Mouse (Mus musculus): ENCODE data around the gene Rbm20. TPM values are rescaled to one million over a fixed set of nuclear protein-coding genes. Genes with fewer than 3 reads are reported as not detected.
A peak's percentile ranks its signal among the peaks of the same experiment; 100 is the strongest.

Gene Rbm20
- polyA plus RNA-seq, 1 experiment from 2014 or later: 0.95 TPM

DNA sequence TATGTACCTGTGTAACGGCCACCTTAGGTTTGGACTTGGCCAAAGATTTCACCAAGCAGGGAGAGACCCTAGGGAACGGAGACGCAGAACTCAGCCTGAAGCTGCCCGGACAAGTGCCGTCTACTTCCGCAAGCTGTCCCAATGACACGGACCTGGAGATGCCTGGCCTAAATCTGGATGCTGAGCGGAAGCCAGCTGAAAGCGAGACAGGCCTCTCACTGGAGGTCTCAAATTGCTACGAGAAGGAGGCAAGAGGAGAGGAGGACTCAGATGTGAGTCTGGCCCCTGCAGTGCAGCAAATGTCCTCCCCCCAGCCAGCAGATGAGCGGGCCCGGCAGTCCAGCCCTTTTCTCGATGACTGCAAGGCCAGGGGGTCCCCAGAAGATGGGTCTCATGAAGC lies 174.2 kb downstream of the Rbm20 start:
- no peak for ATAC-seq (ENCODE audit: insufficient number of reproducible peaks, insufficient read depth, low FRiP score, low read depth)
- Histone ChIP-seq H3K36me3 (ENCODE audit: control insufficient read depth, insufficient read depth, low read length) (no peaks in the 10 kb centered on the region), H3K27me3 (ENCODE audit: control insufficient read depth, insufficient read depth, low read length) (no peaks in the 10 kb centered on the region), H3K9me3 (ENCODE audit: control insufficient read depth, low read depth, low read length) (no peaks in the 10 kb centered on the region), H3K9ac (replicated peaks; ENCODE audit: low read depth, low read length) (no peak overlapping the region), H3K4me2 (replicated peaks; ENCODE audit: low read depth, low read length) (no peak overlapping the region), H3K27ac (ENCODE audit: low read length) (peak overlapping the region; percentile 57; the same call in 1 of the 2 replicates), H3K4me3 (ENCODE audit: low read depth, low read length) (no peak overlapping the region), H3K4me1 (ENCODE audit: control insufficient read depth, insufficient read depth, low read length) (peaks cover 21% of the 10 kb centered on the region)
- 86% methylated on average over 13 of the region's 13 CpGs for WGBS

DNA sequence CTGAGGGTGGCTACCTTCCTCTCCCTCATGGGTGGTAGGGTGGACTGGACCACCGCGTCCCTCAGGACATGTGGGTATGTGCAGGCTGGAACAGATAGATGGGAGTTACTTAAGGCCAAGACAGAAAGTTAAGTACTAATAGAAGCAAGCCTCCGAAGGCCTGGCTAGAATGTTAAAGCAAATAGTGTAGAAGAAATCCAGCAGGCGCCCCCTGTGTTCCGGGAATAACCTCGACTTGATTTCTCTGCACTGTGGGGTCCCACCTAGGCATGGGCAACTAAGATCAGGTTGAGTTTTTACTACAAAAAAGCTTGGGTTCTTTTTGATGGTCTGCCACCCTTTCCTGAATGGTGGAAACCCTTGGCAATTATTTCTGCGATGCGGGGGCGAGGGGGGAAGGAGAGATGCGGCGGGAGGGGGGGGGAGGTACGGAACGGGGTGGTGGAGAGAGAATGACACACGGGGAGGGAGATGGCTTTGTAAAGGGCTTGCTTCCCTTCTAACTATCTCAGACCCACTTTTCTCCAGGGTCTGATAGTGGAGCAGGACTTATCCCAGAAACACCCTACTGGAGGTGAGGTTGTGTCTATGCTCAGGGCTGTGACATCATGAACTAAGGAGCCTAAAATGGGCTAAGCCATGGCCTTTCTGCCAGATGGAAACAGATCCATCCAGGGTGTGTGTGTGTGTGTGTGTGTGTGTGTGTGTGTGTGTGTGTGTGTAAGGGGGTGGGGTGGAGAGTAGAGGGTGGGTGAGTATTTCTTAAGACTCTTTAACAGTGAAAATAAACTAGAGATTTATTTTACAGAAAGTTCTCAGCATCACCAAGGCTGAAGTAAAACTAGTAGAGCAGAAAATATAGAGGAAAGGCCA lies 175.0 kb downstream of the Rbm20 start:
- no peak overlapping the region for H3K9ac ChIP-seq (replicated peaks; ENCODE audit: low read depth, low read length)
- no peak overlapping the region for H3K4me2 ChIP-seq (replicated peaks; ENCODE audit: low read depth, low read length)
- peak overlapping the region; percentile 57 for H3K27ac ChIP-seq (ENCODE audit: low read length)
- H3K36me3 ChIP-seq (ENCODE audit: control insufficient read depth, insufficient read depth, low read length): no peaks in the 10 kb centered on the region
- 73% methylated on average over 14 of the region's 14 CpGs for WGBS
- ATAC-seq (ENCODE audit: insufficient number of reproducible peaks, insufficient read depth, low FRiP score, low read depth): peak; percentile 30; the same call in 1 of the 2 replicates
- peaks cover 21% of the 10 kb centered on the region for H3K4me1 ChIP-seq (ENCODE audit: control insufficient read depth, insufficient read depth, low read length)
- H3K4me3 ChIP-seq (ENCODE audit: low read depth, low read length): no peak overlapping the region
- no peaks in the 10 kb centered on the region for H3K9me3 ChIP-seq (ENCODE audit: control insufficient read depth, low read depth, low read length)
- no peaks in the 10 kb centered on the region for H3K27me3 ChIP-seq (ENCODE audit: control insufficient read depth, insufficient read depth, low read length)

DNA sequence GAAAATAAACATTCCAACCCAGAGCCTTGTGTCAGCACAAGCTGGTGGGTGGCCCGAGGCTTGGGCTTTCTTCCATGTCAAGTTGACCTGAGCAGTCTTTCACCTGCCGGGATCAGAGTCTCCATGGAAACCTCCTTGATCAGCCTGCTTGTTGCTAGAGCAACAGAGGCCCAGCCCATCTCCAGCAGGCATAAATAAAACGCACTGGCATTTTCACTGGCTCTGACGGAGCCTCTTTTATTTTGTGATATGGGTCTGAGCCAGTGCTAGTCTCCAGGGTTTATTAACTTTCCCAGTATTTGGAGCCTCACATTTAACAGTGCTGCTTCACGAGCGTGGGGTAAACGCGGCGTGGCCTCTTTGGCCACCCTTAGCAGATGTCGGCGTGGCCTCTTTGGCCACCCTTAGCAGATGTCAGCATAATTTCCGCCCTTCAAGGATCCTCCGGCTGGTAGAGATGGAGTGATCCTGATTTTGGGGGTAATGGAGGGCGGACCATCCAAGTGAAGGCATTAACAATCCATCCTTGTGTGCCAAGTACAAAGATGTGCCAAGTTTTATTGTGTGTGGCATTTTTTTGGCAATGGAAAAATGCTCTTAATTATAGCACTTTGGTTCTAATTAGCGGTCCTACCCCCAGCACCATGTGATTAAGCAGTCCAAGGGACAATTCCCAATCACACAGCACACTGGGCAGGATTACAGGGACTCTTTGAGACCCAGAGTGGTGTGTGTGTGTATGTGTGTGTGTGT lies 175.8 kb downstream of the Rbm20 start:
- Histone ChIP-seq H3K4me1 (ENCODE audit: control insufficient read depth, insufficient read depth, low read length) (peaks cover 21% of the 10 kb centered on the region), H3K4me3 (ENCODE audit: low read depth, low read length) (no peak overlapping the region), H3K9me3 (ENCODE audit: control insufficient read depth, low read depth, low read length) (no peaks in the 10 kb centered on the region), H3K9ac (replicated peaks; ENCODE audit: low read depth, low read length) (no peak overlapping the region), H3K27me3 (ENCODE audit: control insufficient read depth, insufficient read depth, low read length) (no peaks in the 10 kb centered on the region), H3K36me3 (ENCODE audit: control insufficient read depth, insufficient read depth, low read length) (no peaks in the 10 kb centered on the region), H3K27ac (ENCODE audit: low read length) (peak overlapping the region; percentile 57), H3K4me2 (replicated peaks; ENCODE audit: low read depth, low read length) (0 out of 2 replicates have a peak overlapping the region, but pooled peaks have one; percentile 8)
- ATAC-seq (ENCODE audit: insufficient number of reproducible peaks, insufficient read depth, low FRiP score, low read depth): peak; percentile 79; the same call in 1 of the 2 replicates
- WGBS: 30% methylated on average over 15 of the region's 15 CpGs

DNA sequence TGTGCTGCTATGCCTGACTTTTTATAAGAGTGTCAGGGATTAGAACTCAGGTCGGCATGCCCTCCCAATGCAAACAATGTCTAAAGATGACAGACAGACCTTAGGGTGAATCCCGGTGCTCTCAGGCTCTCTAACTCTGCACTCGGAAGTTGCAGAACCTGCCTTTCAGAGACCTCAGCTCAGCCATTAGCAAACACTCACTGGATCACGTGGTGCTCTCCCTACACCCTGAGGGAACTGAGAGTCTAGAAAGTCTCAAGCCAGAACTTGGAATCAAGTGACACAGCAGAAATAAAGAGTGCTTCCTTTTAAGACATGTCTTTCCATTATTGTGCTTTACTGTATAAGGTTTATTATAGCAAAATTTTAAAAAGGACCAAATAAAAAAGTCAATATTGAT lies 177.9 kb downstream of the Rbm20 start:
- no peak for ATAC-seq (ENCODE audit: insufficient number of reproducible peaks, insufficient read depth, low FRiP score, low read depth)
- no peaks in the 10 kb centered on the region for H3K36me3 ChIP-seq (ENCODE audit: control insufficient read depth, insufficient read depth, low read length)
- peaks cover 16% of the 10 kb centered on the region for H3K4me1 ChIP-seq (ENCODE audit: control insufficient read depth, insufficient read depth, low read length)
- 41% methylated on average over 4 of the region's 4 CpGs for WGBS
- no peaks in the 10 kb centered on the region for H3K27me3 ChIP-seq (ENCODE audit: control insufficient read depth, insufficient read depth, low read length)
- H3K4me3 ChIP-seq (ENCODE audit: low read depth, low read length): no peak overlapping the region
- no peak overlapping the region for H3K4me2 ChIP-seq (replicated peaks; ENCODE audit: low read depth, low read length)
- no peaks in the 10 kb centered on the region for H3K9me3 ChIP-seq (ENCODE audit: control insufficient read depth, low read depth, low read length)
- H3K9ac ChIP-seq (replicated peaks; ENCODE audit: low read depth, low read length): no peak overlapping the region
- no peak overlapping the region for H3K27ac ChIP-seq (ENCODE audit: low read length)

DNA sequence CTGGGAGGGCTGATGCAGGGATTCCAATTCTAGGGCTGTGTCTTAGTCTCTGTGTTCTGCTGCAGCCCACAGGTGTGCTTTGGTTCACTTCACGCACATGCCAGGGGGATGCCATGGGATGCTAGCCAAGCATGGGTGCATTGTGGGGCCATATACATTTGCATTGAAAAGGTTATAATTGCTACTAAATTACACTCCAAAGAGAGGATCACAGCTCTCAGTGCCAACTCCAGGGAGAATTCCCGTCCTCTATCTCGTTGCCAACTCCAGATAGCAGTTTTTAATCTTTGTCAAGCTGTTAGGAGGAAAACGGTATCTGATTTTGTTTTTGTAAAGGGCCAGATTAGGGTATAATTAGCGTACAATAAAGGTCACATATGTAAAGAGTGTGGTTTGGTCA lies 178.7 kb downstream of the Rbm20 start:
- ATAC-seq (ENCODE audit: insufficient number of reproducible peaks, insufficient read depth, low FRiP score, low read depth): no peak
- H3K4me2 ChIP-seq (replicated peaks; ENCODE audit: low read depth, low read length): no peak overlapping the region
- no peaks in the 10 kb centered on the region for H3K36me3 ChIP-seq (ENCODE audit: control insufficient read depth, insufficient read depth, low read length)
- H3K9ac ChIP-seq (replicated peaks; ENCODE audit: low read depth, low read length): no peak overlapping the region
- no peak overlapping the region for H3K27ac ChIP-seq (ENCODE audit: low read length)
- H3K9me3 ChIP-seq (ENCODE audit: control insufficient read depth, low read depth, low read length): no peaks in the 10 kb centered on the region
- WGBS: 78% methylated on average over 5 of the region's 5 CpGs
- peaks cover 9% of the 10 kb centered on the region for H3K4me1 ChIP-seq (ENCODE audit: control insufficient read depth, insufficient read depth, low read length)
- no peak overlapping the region for H3K4me3 ChIP-seq (ENCODE audit: low read depth, low read length)
- no peaks in the 10 kb centered on the region for H3K27me3 ChIP-seq (ENCODE audit: control insufficient read depth, insufficient read depth, low read length)

DNA sequence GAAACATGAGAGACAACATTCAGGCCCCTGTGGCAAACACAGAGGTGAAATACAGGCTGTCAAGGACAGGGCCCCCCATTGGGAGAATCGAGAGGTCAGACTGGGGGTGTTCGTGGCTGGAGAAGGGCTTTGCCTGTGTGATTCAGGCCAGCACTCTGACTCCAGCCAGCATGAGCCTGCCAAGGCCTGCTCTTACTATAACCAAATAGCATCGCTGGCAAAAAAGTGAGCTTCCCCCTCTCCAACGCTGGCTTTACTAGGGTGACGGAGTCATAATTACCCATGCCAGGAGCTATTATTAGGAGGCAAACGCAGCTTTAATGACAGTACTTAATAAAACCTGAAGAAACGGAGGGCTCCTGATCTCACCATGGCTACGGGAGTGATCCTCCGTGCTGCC lies 179.7 kb downstream of the Rbm20 start:
- Histone ChIP-seq H3K9me3 (ENCODE audit: control insufficient read depth, low read depth, low read length) (no peaks in the 10 kb centered on the region), H3K9ac (replicated peaks; ENCODE audit: low read depth, low read length) (no peak overlapping the region), H3K27me3 (ENCODE audit: control insufficient read depth, insufficient read depth, low read length) (no peaks in the 10 kb centered on the region), H3K27ac (ENCODE audit: low read length) (no peak overlapping the region), H3K4me1 (ENCODE audit: control insufficient read depth, insufficient read depth, low read length) (peaks cover 9% of the 10 kb centered on the region), H3K4me3 (ENCODE audit: low read depth, low read length) (no peak overlapping the region), H3K4me2 (replicated peaks; ENCODE audit: low read depth, low read length) (no peak overlapping the region), H3K36me3 (ENCODE audit: control insufficient read depth, insufficient read depth, low read length) (no peaks in the 10 kb centered on the region)
- no peak for ATAC-seq (ENCODE audit: insufficient number of reproducible peaks, insufficient read depth, low FRiP score, low read depth)
- WGBS: 73% methylated on average over 9 of the region's 9 CpGs

DNA sequence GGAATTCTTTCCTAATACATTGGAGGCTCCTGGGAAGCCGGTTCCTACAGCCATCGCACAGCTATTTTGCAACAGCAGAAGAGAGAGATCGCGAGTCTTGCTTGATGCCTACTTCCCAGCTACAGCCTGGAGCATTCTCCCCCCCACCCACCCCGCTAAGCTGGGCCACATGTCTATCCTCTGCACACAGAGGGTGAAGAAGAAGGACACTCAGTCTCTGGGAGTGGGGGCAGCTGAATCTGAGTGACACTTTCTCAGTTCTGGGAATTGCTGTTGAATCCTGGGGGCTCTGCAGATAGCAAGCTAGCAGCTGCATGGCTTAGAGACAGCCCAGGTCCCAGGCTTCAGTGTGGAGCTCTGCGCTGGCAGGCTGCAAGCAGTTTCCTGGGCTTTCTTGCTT lies 180.9 kb downstream of the Rbm20 start:
- Histone ChIP-seq H3K4me1 (ENCODE audit: control insufficient read depth, insufficient read depth, low read length) (peaks cover 7% of the 10 kb centered on the region), H3K9ac (replicated peaks; ENCODE audit: low read depth, low read length) (no peak overlapping the region), H3K4me2 (replicated peaks; ENCODE audit: low read depth, low read length) (no peak overlapping the region), H3K4me3 (ENCODE audit: low read depth, low read length) (no peak overlapping the region), H3K27me3 (ENCODE audit: control insufficient read depth, insufficient read depth, low read length) (no peaks in the 10 kb centered on the region), H3K27ac (ENCODE audit: low read length) (peak overlapping the region; percentile 33; the same call in 1 of the 2 replicates), H3K36me3 (ENCODE audit: control insufficient read depth, insufficient read depth, low read length) (no peaks in the 10 kb centered on the region), H3K9me3 (ENCODE audit: control insufficient read depth, low read depth, low read length) (no peaks in the 10 kb centered on the region)
- WGBS: 56% methylated on average over 6 of the region's 6 CpGs
- ATAC-seq (ENCODE audit: insufficient number of reproducible peaks, insufficient read depth, low FRiP score, low read depth): no peak

DNA sequence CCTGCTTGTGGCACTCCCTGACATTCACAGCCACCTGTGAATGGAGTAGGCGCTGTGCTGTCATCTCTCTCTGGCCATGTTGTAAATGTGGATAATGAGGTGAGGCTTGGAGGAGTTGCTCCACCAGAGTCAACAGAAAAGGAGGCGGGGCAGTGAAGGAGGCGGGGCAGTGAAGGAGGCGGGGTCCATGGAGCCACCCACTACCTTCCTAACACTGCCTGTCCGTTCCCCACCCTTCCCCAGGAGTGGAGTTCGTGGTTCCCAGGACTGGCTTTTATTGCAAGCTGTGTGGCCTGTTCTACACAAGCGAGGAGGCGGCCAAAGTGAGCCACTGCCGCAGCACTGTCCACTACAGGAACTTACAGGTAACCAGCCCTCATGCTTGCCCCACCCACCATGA lies 182.0 kb downstream of the Rbm20 start:
- Histone ChIP-seq H3K4me1 (ENCODE audit: control insufficient read depth, insufficient read depth, low read length) (no peaks in the 10 kb centered on the region), H3K4me2 (replicated peaks; ENCODE audit: low read depth, low read length) (0 out of 2 replicates have a peak overlapping the region, but pooled peaks have one; percentile 22), H3K27me3 (ENCODE audit: control insufficient read depth, insufficient read depth, low read length) (no peaks in the 10 kb centered on the region), H3K27ac (ENCODE audit: low read length) (no peak overlapping the region; the same call in 1 of the 2 replicates), H3K9ac (replicated peaks; ENCODE audit: low read depth, low read length) (no peak overlapping the region), H3K9me3 (ENCODE audit: control insufficient read depth, low read depth, low read length) (no peaks in the 10 kb centered on the region), H3K36me3 (ENCODE audit: control insufficient read depth, insufficient read depth, low read length) (no peaks in the 10 kb centered on the region), H3K4me3 (ENCODE audit: low read depth, low read length) (no peak overlapping the region)
- WGBS: 25% methylated on average over 9 of the region's 9 CpGs
- ATAC-seq (ENCODE audit: insufficient number of reproducible peaks, insufficient read depth, low FRiP score, low read depth): peak; percentile 83
